Mouse (Mus musculus) spleen, adult 2 months (tissue): ENCODE measurements around the gene Hnrnpr.

Experiments used
- CTCF ChIP-seq: fragments of 200-500 bp; IDR thresholded peaks from 2 replicates; pipeline ENCODE4 v1.5.1; 2011; ENCODE audit warnings: mild to moderate bottlenecking, inconsistent platforms; ENCODE audit not compliant: insufficient read depth, insufficient read length, insufficient replicate concordance; ENCODE audit errors: extremely low read depth
- POLR2A ChIP-seq: fragments of 200-500 bp; IDR thresholded peaks from 2 replicates; pipeline ENCODE4 v1.6.1; 2011; ENCODE audit warnings: low read depth, low read length, inconsistent platforms

DNA sequence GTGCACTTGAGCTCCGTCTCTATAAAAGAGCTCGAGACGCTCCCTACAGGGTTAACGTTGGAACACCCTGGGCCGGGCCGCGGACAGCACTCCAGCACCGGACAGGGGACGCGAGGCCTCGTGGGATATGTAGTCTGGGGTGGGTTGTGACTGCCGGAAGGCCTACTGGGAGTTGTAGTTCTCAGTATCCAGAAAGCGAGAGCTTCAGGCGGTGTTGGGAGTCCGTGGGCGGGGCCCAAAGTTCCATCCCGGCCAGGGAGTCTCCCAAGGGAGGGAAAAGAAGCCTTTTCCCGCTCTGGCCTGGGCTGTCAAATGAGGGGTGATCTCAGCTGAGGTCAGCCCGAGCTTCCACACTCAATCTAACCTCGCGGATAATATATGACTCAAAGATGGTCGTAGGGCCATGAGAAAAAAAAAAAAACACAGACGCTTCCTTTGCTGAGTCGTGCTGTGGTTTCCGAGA, 25.4 kb upstream of the Hnrnpr start:
- TF ChIP-seq CTCF, result no peak
- TF ChIP-seq POLR2A, result peak; percentile 13; the same call in 1 of the 2 replicates
